Comparison of ENCODE assay signal across 18 mouse cellular contexts in genomic region chr19:17839856-17840255, GRCm38 (mm10). TPM values are rescaled to one million over a fixed set of nuclear protein-coding genes. Genes with fewer than 3 reads are reported as not detected.
"Had no signal": no experiment of that assay in that cellular context is flagged by ENCODE, and none has a peak within 500 bp of the region (broad histone marks: within the 10 kb centered on the region; RNA-seq: fewer than 3 reads in every experiment).

No protein-coding gene starts in this region.

- H3K36me3 ChIP-seq: kidney, embryonic 15.5 days; liver, embryonic 15.5 days; midbrain, embryonic 13.5 days; neural tube, embryonic 13.5 days had no signal

- H3K9me3 ChIP-seq: kidney, embryonic 15.5 days; liver, embryonic 15.5 days; midbrain, embryonic 13.5 days; neural tube, embryonic 13.5 days had no signal

- H3K4me3 ChIP-seq: kidney, embryonic 15.5 days; layer of hippocampus, adult 2 months; liver, embryonic 15.5 days; midbrain, embryonic 13.5 days; myocyte; neural tube, embryonic 13.5 days had no signal

- H3K27ac ChIP-seq: kidney, embryonic 15.5 days; layer of hippocampus, adult 2 months; liver, embryonic 15.5 days; midbrain, embryonic 13.5 days; neural tube, embryonic 13.5 days had no signal

- H3K27me3 ChIP-seq: kidney, embryonic 15.5 days had no signal

- DNase-seq: kidney, adult 18-20 months; kidney, postnatal 14 days; layer of hippocampus, adult 9-11 months; lung, adult 2 months; lung, postnatal 4 days; retina, postnatal 1 day; thymus, adult 18-20 months; thymus, postnatal 36 days had no signal

- H3K9ac ChIP-seq: kidney, embryonic 15.5 days; liver, embryonic 15.5 days; midbrain, embryonic 13.5 days; neural tube, embryonic 13.5 days had no signal

RNA-seq across cellular contexts. Expression of gene Pcsk5, which starts 2.4 kb away (rescaled TPM):
- total RNA-seq: megakaryocyte progenitor cell, adult 5-6 weeks; megakaryocyte-erythroid progenitor cell, adult 5-6 weeks; monocyte, adult 5-6 weeks; neutrophil, adult 5-6 weeks had no signal
- polyA plus RNA-seq: myocyte had no signal
